Mouse (Mus musculus): Measurements from ENCODE around the gene Cdc42bpg. TPM values are rescaled to one million over a fixed set of nuclear protein-coding genes. Genes with fewer than 3 reads are reported as not detected.
A peak's percentile ranks its signal among the peaks of the same experiment; 100 is the strongest.

Gene Cdc42bpg
- 6.9 and 7.0 TPM in 2 replicates for polyA plus RNA-seq (2012; ENCODE audit: insufficient read depth, insufficient read length, missing spikeins)

DNA sequence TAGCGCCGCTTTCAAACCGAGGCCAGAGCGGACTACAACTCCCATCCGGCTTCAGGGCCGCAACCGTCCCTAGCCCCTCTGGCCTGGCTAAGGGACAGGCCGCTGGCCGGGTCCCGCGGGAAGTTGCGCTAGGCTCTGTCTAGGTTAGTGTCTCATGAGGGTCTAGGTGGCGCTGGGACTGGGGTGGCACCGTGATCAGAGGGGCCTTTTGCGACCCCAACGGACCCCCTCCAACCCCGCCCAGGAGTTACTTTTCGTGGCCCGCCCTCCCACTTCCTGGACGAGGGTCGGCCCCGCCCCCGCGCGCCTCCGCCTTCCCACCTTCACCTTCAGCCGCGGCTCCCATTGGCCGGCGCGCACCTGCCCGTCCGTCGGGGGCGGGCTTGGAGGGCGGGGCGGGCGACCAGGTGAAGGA, at the start of gene Cdc42bpg:
Gene Cdc42bpg, plus strand, starts transcription at position 320 of the 415 bp plus-strand sequence.
- TF ChIP-seq CTCF (IDR thresholded peaks at IDR 0.05; ENCODE audit: low read depth, low read length) (no peak), POLR2A (IDR thresholded peaks at IDR 0.05; ENCODE audit: borderline replicate concordance, low read depth, low read length) (no peak)
- H3K4me1 ChIP-seq (ENCODE audit: control insufficient read depth, insufficient read depth, low read length): peaks cover 32% of the 10 kb centered on the region
- no peak within 1 kb of the TSS for H3K27ac ChIP-seq (ENCODE audit: insufficient read depth, low read depth, low read length)
- peak within 1 kb of the TSS; percentile 56 for H3K4me3 ChIP-seq (ENCODE audit: insufficient read depth, low read length)

DNA sequence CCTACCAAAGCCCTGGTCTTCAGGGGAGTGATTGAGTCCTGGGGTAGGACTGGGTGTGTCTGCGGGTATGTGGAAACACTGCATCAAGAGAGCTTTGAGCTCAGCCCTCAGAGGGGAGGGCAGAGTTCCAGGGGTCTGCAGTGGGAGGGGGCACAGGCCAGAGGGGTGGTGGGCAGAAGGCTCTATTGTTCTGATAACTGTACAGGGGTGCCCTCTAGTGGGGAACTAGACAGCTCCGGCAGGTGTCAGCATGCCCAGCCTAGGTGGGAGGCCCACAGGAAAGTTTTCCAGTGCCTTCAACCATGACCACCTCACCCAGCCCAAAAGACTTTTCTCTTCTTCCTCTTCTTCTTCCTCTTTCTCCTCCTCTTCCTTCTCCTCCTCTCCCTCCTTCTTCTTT, 45.8 kb upstream of the Cdc42bpg start:
- H3K4me3 ChIP-seq (ENCODE audit: insufficient read depth, low read length): no peak overlapping the region
- H3K27ac ChIP-seq (ENCODE audit: insufficient read depth, low read depth, low read length): no peak overlapping the region
- TF ChIP-seq CTCF (IDR thresholded peaks at IDR 0.05; ENCODE audit: low read depth, low read length) (peak; percentile 63), POLR2A (IDR thresholded peaks at IDR 0.05; ENCODE audit: borderline replicate concordance, low read depth, low read length) (no peak)
- H3K4me1 ChIP-seq (ENCODE audit: control insufficient read depth, insufficient read depth, low read length): 0 out of 2 replicates have a peak, but pooled peaks cover 2% of the 10 kb centered on the region

DNA sequence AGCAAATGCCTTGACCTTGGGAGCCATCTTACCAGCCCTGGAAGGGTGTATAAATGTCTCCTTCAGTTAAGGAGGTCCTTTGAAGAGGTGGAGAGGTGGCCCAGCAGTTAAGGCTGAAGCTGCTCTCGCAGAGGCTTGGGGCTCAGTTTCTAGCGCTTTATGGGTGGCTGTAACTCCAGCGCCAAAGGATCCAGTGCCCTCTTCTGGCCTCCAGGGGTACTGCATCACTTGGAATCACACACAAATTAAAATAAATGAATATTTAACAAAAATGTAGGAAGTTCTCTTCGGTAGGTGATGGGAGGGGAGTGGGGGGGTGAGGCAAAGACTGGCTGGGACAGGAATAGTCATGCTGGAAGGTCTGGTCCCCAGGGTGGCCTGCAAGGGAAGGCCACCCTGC, 45.3 kb upstream of the Cdc42bpg start:
- H3K4me3 ChIP-seq (ENCODE audit: insufficient read depth, low read length): no peak overlapping the region
- no peak overlapping the region for H3K27ac ChIP-seq (ENCODE audit: insufficient read depth, low read depth, low read length)
- H3K4me1 ChIP-seq (ENCODE audit: control insufficient read depth, insufficient read depth, low read length): 0 out of 2 replicates have a peak, but pooled peaks cover 2% of the 10 kb centered on the region
- peak; percentile 21; the same call in 1 of the 2 replicates for TF ChIP-seq CTCF (IDR thresholded peaks at IDR 0.05; ENCODE audit: low read depth, low read length)
- no peak for TF ChIP-seq POLR2A (IDR thresholded peaks at IDR 0.05; ENCODE audit: borderline replicate concordance, low read depth, low read length)

DNA sequence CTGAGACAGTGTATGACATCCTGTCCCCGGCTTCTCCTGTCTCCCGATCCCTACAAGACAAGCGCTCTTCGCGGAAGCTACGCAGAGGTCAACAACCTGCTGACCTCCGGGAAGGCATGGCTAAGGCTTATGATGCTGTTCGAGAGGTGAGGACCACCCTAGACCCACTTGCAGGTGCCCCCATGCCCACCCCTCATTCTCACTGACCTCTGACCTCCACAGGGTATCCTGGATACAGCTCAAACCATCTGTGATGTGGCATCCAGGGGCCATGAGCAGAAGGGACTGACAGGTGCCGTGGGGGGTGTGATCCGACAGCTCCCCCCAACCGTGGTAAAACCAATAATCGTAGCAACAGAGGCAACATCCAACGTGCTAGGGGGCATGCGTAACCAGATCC, 44.9 kb upstream of the Cdc42bpg start:
- Histone ChIP-seq H3K4me1 (ENCODE audit: control insufficient read depth, insufficient read depth, low read length) (0 out of 2 replicates have a peak, but pooled peaks cover 2% of the 10 kb centered on the region), H3K4me3 (ENCODE audit: insufficient read depth, low read length) (no peak overlapping the region), H3K27ac (ENCODE audit: insufficient read depth, low read depth, low read length) (no peak overlapping the region)
- no peak for TF ChIP-seq CTCF (IDR thresholded peaks at IDR 0.05; ENCODE audit: low read depth, low read length)
- no peak for TF ChIP-seq POLR2A (IDR thresholded peaks at IDR 0.05; ENCODE audit: borderline replicate concordance, low read depth, low read length)

DNA sequence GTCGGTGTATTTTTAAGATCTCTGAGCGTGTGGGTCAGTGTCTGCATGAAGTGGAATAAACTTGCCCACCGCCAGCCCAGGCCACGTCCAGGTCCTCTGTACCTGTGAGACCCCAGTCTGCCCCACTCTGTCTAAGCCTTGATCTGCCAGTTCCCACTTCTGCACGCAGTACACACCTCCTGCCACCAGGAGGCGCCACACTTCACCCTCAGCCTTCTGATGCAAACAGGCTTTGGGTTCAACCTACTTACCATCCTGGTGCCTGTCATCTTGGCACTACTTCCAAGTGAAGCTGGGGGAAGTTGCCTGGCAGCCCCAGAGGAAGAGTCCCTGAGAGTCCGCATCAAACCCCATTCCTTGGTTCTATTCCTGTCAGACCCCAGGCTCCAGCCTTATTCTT, 44.0 kb upstream of the Cdc42bpg start:
- Histone ChIP-seq H3K4me3 (ENCODE audit: insufficient read depth, low read length) (no peak overlapping the region), H3K27ac (ENCODE audit: insufficient read depth, low read depth, low read length) (no peak overlapping the region), H3K4me1 (ENCODE audit: control insufficient read depth, insufficient read depth, low read length) (0 out of 2 replicates have a peak, but pooled peaks cover 2% of the 10 kb centered on the region)
- TF ChIP-seq POLR2A (IDR thresholded peaks at IDR 0.05; ENCODE audit: borderline replicate concordance, low read depth, low read length): no peak
- TF ChIP-seq CTCF (IDR thresholded peaks at IDR 0.05; ENCODE audit: low read depth, low read length): peak; percentile 93

DNA sequence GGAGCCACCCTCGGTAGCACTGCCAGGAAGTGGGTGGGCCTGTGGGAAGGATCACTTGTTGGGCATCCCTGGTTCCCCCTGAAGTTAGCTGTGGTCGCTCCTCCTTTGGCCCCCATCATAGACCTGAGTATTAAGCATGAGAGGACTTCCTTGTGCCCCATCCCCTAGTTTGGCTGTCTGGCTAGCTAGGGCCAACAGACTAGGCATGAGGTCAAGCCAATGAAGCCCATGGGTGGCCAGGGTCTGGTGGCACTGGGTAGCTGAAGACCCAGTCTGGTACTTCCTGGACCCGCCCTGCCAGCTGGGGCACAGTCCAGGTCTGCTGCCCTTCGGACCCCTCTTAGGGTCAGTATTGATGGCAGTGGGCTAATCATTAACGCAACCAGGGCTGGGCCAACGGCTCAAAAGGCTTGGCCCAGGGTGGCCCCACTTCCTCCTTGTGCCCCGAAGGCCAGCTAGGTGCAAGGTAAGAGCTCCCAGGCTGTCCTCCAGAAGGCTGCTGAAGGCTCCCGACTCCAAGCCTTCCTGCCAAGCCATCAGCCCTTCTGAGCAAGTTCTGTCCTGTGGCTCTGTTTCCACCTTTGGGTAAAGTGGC, 43.3 kb upstream of the Cdc42bpg start:
- Histone ChIP-seq H3K4me3 (ENCODE audit: insufficient read depth, low read length) (no peak overlapping the region), H3K27ac (ENCODE audit: insufficient read depth, low read depth, low read length) (no peak overlapping the region), H3K4me1 (ENCODE audit: control insufficient read depth, insufficient read depth, low read length) (peaks cover 4% of the 10 kb centered on the region; the same call in 1 of the 2 replicates)
- TF ChIP-seq POLR2A (IDR thresholded peaks at IDR 0.05; ENCODE audit: borderline replicate concordance, low read depth, low read length) (no peak), CTCF (IDR thresholded peaks at IDR 0.05; ENCODE audit: low read depth, low read length) (no peak)

DNA sequence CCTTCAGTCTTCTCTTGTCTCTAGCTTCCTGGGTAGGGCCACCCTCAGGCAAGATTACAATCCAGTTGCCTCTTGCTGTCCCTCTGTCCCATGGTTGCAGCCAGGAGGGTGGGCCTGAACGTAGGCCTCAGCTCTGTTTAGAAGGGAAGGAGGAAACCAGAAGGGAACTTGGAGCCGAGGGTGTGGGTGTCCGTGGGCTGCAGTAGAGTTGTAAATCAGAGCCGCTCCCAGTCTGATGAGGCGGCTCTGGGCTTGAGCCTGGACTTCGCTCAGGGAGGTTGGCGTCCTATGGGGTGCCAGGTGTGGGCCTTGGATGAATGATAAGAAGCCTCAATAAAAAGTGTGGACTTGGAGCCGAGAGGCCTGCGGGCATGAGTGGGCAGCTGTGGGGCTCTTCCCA, 42.1 kb upstream of the Cdc42bpg start:
- H3K27ac ChIP-seq (ENCODE audit: insufficient read depth, low read depth, low read length): no peak overlapping the region
- H3K4me1 ChIP-seq (ENCODE audit: control insufficient read depth, insufficient read depth, low read length): peaks cover 12% of the 10 kb centered on the region
- no peak overlapping the region for H3K4me3 ChIP-seq (ENCODE audit: insufficient read depth, low read length)
- TF ChIP-seq POLR2A (IDR thresholded peaks at IDR 0.05; ENCODE audit: borderline replicate concordance, low read depth, low read length) (no peak), CTCF (IDR thresholded peaks at IDR 0.05; ENCODE audit: low read depth, low read length) (no peak)

DNA sequence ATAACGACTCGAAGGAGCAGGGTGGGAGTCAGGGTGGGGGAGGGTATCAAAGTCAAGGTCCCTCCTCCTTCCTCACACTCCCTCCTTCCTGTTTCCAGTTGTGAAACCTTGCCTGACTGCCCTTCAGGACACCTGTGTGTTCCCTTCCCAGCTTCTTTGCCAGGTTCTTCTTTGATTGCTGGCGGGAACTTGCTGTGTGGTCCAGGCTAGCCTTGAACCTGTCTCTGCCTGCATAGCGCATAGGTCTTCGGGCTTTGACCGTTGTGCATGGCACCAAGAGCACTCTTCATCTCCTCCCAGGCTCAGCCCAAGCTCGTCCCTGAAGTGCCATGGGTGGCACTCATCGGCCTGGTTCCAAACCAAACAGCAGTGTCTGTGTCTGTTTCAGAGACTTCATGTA, 41.3 kb upstream of the Cdc42bpg start:
- H3K4me3 ChIP-seq (ENCODE audit: insufficient read depth, low read length): no peak overlapping the region
- H3K27ac ChIP-seq (ENCODE audit: insufficient read depth, low read depth, low read length): no peak overlapping the region
- TF ChIP-seq POLR2A (IDR thresholded peaks at IDR 0.05; ENCODE audit: borderline replicate concordance, low read depth, low read length) (no peak), CTCF (IDR thresholded peaks at IDR 0.05; ENCODE audit: low read depth, low read length) (no peak)
- H3K4me1 ChIP-seq (ENCODE audit: control insufficient read depth, insufficient read depth, low read length): peaks cover 19% of the 10 kb centered on the region

DNA sequence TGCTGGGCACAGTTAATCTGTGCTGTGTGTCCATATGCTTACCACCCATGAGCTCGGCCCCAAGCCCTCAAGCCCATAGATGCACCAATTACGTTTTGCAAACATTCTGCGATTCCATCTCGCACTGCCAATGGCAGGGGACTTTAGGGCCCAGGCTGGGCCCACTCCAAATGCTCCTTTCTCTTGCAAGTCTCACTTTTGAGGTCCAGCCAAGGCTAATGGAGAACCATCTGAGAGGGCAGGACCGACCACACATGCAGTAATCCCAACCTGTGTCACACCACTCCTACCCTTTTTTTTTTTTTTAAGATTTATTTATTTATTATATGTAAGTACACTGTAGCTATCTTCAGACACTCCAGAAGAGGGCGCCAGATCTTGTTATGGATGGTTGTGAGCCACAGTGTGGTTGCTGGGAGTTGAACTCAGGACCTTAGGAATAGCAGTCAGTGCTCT, 40.5 kb upstream of the Cdc42bpg start:
- TF ChIP-seq POLR2A (IDR thresholded peaks at IDR 0.05; ENCODE audit: borderline replicate concordance, low read depth, low read length) (no peak), CTCF (IDR thresholded peaks at IDR 0.05; ENCODE audit: low read depth, low read length) (no peak)
- peaks cover 23% of the 10 kb centered on the region for H3K4me1 ChIP-seq (ENCODE audit: control insufficient read depth, insufficient read depth, low read length)
- no peak overlapping the region for H3K27ac ChIP-seq (ENCODE audit: insufficient read depth, low read depth, low read length)
- H3K4me3 ChIP-seq (ENCODE audit: insufficient read depth, low read length): no peak overlapping the region

DNA sequence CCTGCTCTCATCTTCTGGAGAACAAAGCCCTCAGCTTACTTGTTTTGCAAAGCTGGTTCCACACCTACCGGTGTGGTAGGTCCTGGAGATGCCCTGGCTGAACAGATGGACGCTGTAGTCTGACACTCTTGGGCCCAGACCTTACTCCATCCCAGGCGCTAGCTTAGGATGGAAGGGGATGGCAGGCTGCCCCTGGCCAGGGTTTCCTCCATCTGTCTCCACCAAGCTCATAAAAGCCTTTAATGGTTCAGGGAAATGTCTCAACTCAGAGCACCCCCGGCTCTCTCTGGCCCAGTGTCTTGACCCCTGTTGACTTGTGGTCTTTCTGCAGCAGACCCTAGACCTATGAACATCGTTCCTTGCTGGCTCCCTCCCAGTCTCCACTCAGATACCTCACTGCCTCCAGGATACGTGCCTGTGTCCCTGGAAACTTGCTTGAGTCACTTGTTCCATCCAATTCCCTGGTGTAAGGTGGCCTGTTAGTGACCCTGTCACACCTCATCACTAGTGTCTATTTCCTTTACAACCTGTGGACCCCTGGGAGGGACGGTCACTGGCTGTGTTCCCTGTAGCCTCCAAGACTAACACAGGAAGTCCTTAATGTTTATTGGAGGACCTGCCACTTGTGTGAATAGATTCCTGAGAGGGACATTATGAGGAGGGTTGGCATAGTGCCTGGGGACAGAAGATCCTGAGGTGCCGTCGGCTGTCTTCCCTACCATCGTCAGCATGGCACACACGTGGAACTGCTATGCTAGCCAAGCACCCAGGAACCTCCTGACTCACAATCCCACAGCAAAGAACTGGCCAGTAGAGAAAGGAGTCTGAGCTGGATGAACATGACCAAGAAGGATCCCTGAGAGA, 38.7 kb upstream of the Cdc42bpg start:
- no peak overlapping the region for H3K27ac ChIP-seq (ENCODE audit: insufficient read depth, low read depth, low read length)

More for the DNA sequence above, 38.7 kb upstream of the Cdc42bpg start:
- peaks cover 37% of the 10 kb centered on the region for H3K4me1 ChIP-seq (ENCODE audit: control insufficient read depth, insufficient read depth, low read length)
- TF ChIP-seq CTCF (IDR thresholded peaks at IDR 0.05; ENCODE audit: low read depth, low read length) (no peak), POLR2A (IDR thresholded peaks at IDR 0.05; ENCODE audit: borderline replicate concordance, low read depth, low read length) (no peak)
- H3K4me3 ChIP-seq (ENCODE audit: insufficient read depth, low read length): no peak overlapping the region
